Mouse (Mus musculus) MEL (cell line): Measurements from ENCODE around the gene Ovol2. TPM values are rescaled to one million over a fixed set of nuclear protein-coding genes. Genes with fewer than 3 reads are reported as not detected.

ENCODE experiments used
- ETS1 ChIP-seq: IDR thresholded peaks from 2 replicates; pipeline ENCODE4 v1.6.1; 2012; ENCODE audit warnings: low read depth, mild to moderate bottlenecking, inconsistent platforms, low read length, improper control_type of control experiment, moderate library complexity
- MXI1 ChIP-seq: IDR thresholded peaks from 2 replicates; pipeline ENCODE4 v1.6.1; 2011; ENCODE audit warnings: mild to moderate bottlenecking, low read depth, low read length, improper control_type of control experiment
- NRF1 ChIP-seq: IDR thresholded peaks from 2 replicates; pipeline ENCODE4 v1.6.1; 2014; ENCODE audit warnings: low read depth, mild to moderate bottlenecking, inconsistent platforms, low read length, improper control_type of control experiment, moderate library complexity; ENCODE audit not compliant: poor library complexity, insufficient read depth, severe bottlenecking
- RCOR1 ChIP-seq: IDR thresholded peaks from 2 replicates; pipeline ENCODE4 v1.6.1; 2012; ENCODE audit warnings: low read depth, mild to moderate bottlenecking, inconsistent platforms, low read length, improper control_type of control experiment
- polyA plus RNA-seq, 2 experiments: library from polyadenylated mRNA; stranded (reverse) in 1 of 2; unstranded in 1 of 2; fragments of >175 nt in 1 of 2; fragments of >200 nt in 1 of 2; gene quantifications; 2 replicates each; pipeline versions ENCODE4 v1.2.1 to v1.2.4; 2012; ENCODE audit warnings: low replicate concordance in 2 of 2, low read depth in 1 of 2; ENCODE audit not compliant: insufficient read length in 2 of 2, insufficient read depth in 1 of 2, missing spikeins in 1 of 2
- total RNA-seq: library from RNA; depleted of rRNA; stranded (reverse); fragments of 300-350 nt; gene quantifications from 2 replicates; pipeline ENCODE4 v1.2.3, GENCODE M21; 2012; rRNA removed

Gene Ovol2
- total and polyA plus RNA-seq, 3 experiments = not detected

DNA sequence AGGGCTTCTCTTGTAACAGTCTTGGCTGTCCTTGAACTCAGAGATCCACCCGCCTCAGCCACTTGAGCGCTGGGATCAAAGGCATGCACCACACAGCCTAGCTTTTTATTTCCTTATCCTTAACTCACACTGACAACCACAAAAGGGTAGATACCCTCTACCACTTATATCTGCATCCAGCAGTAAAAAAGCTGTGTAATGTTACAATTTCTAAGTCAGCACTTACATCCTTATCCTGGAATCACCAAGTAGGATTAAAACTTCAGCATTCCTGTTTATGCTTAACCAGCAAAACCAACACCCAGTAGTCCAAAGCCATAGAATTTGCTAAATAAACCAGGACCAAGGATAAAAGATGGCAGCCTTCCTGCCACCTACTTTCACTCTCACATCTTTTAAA is 69.1 kb downstream of the Ovol2 start (continued):
- no peak for TF ChIP-seq RCOR1
- TF ChIP-seq ETS1 = peak; percentile 64
- TF ChIP-seq MXI1 = no peak
- TF ChIP-seq NRF1 = no peak

Other genes starting within 250 kb of the Ovol2 start
- gene Mgme1, start 61.5 kb downstream of the Ovol2 start, total RNA-seq = 14.1 and 16.8 TPM in 2 replicates
- 10 to 100 TPM in 1 of 2 experiments, not detected in 1; 20.3 TPM for gene Mgme1, start 61.5 kb downstream of the Ovol2 start, polyA plus RNA-seq
- 136 and 161 TPM in 2 replicates for gene Snx5, start 61.2 kb downstream of the Ovol2 start, total RNA-seq
- gene Snx5, start 61.2 kb downstream of the Ovol2 start, polyA plus RNA-seq = 100 to 1,000 TPM; 213 to 835 TPM
- 24.6 and 25.9 TPM in 2 replicates for gene Kat14, start 36.8 kb upstream of the Ovol2 start, total RNA-seq
- 10 to 100 TPM in 1 of 2 experiments, not detected in 1; 52.9 TPM for gene Kat14, start 36.8 kb upstream of the Ovol2 start, polyA plus RNA-seq
- gene Pet117, start 36.9 kb upstream of the Ovol2 start, total RNA-seq = not detected in 2 replicates
- not detected for gene Pet117, start 36.9 kb upstream of the Ovol2 start, polyA plus RNA-seq
- gene Dzank1, start 195.3 kb upstream of the Ovol2 start, total RNA-seq = 0.03 and 0.08 TPM in 2 replicates
- under 1 TPM in 1 of 2 experiments, not detected in 1; 0.35 TPM for gene Dzank1, start 195.3 kb upstream of the Ovol2 start, polyA plus RNA-seq
- gene Polr3f, start 195.6 kb upstream of the Ovol2 start, total RNA-seq = 23.6 and 27.3 TPM in 2 replicates
- 10 to 100 TPM in 1 of 2 experiments, not detected in 1; 17.9 TPM for gene Polr3f, start 195.6 kb upstream of the Ovol2 start, polyA plus RNA-seq
- 0.07 and 0.08 TPM in 2 replicates for gene Rbbp9, start 218.7 kb upstream of the Ovol2 start, total RNA-seq
- gene Rbbp9, start 218.7 kb upstream of the Ovol2 start, polyA plus RNA-seq = under 1 TPM in 1 of 2 experiments, not detected in 1; 0.15 TPM
- 76.8 and 89.8 TPM in 2 replicates for gene Sec23b, start 224.1 kb upstream of the Ovol2 start, total RNA-seq
- 10 to 100 TPM in 1 of 2 experiments, not detected in 1; 78.7 TPM for gene Sec23b, start 224.1 kb upstream of the Ovol2 start, polyA plus RNA-seq